Mouse (Mus musculus) thymus, adult 2 months (tissue): ENCODE results near the gene B4galt2.

Source experiments
- CTCF ChIP-seq: fragments of 200-500 bp; IDR thresholded peaks from 2 replicates; pipeline ENCODE4 v1.5.1; 2012; ENCODE audit warnings: mild to moderate bottlenecking, control low read depth, low read length, moderate library complexity, borderline replicate concordance; ENCODE audit not compliant: control insufficient read depth, poor library complexity, insufficient read depth; ENCODE audit errors: extremely low read depth
- POLR2A ChIP-seq: fragments of 200-500 bp; IDR thresholded peaks from 2 replicates; pipeline ENCODE4 v1.6.1; 2012; ENCODE audit warnings: mild to moderate bottlenecking, low read length, control low read depth, moderate library complexity; ENCODE audit not compliant: control insufficient read depth, poor library complexity, insufficient read depth; ENCODE audit errors: extremely low read depth

DNA sequence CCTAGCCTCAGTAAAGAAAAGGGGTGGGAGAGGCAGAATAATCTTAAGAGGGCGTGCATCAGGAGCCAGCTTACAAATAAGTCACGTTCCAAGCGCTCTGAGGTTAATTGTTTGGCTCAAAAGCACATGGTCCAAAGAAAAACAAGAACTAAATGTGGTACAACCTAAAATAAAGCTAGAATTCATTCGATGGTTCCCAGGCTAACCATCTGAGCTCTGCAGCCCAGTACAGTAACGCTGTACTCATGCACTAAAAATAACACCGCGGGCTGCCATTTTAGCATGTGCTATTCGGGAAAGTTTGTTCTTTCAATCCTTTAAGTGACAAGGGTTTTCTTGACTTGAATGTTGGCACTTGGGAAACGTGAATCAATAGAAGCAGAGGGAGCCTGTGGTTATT, 22.7 kb downstream of the B4galt2 start:
- TF ChIP-seq CTCF = no peak
- no peak for TF ChIP-seq POLR2A
